Mouse (Mus musculus): ENCODE data around the gene Olfr965.

GRCm38 (mm10) chr9:39678557-39678956 lies 32.6 kb upstream of the Olfr965 start:
- no peak for TF ChIP-seq CTCF (IDR thresholded peaks at IDR 0.05; ENCODE audit: low read depth, low read length)
- no peak for TF ChIP-seq POLR2A (IDR thresholded peaks at IDR 0.05; ENCODE audit: extremely low read depth, insufficient read depth, low read length)

Measured in liver, adult 2 months (tissue).